Mouse (Mus musculus) kidney, postnatal 36 days (tissue): Measurements from ENCODE around the gene Zc3h7b.

Experiments
- DNase-seq, 2 experiments: peaks; one replicate each; pipeline ENCODE4 v3.0.0; 2021 to 2022; ENCODE audit warnings: mixed read lengths in 2 of 2

The Zc3h7b gene

DNA sequence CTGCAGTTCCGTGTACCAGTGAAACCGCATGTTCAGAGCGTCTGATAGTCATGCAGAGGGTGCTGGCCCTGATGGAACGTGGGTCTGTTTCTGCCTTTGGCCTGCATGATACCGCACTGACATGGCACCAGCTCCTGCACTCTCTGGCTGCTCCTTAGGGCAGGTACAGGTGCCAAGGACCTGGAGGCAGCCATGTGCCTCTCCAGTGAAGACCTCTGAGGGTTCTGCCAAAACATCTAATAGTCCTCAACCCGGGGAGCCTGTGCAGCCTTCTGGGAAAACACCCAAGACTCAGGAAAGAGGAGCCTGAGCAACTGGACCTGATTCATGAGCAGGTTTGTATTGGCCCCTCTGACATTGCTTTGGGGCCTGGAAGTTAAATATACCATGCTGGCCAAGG lies 53.0 kb downstream of the Zc3h7b start:
- peak in 1 of 2 experiments; percentile 51 for DNase-seq

- DNase-seq, result peak; percentile 57 to 67
Measured at GRCm38 (mm10) chr15:81798421-81798820, 53.6 kb downstream of the Zc3h7b start.

DNA sequence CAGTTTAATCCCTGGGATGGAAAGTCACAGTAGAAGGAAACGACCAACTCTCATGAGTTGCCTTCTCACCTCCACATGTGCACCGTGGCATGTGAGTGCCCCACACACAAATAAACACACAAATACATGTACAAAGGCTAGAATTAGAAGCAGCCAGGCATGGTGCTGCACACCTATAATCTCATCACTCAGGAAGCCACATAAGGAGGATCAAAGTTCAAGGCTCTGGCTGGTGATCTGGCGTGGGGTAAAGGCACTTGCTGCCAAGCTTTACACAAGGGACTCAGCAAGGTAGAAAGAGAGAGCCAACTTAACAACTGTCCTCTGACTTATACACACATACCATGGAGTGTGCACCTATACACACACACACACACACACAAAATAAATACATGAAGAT lies 55.5 kb downstream of the Zc3h7b start:
- peak; percentile 49 to 60 for DNase-seq

DNA sequence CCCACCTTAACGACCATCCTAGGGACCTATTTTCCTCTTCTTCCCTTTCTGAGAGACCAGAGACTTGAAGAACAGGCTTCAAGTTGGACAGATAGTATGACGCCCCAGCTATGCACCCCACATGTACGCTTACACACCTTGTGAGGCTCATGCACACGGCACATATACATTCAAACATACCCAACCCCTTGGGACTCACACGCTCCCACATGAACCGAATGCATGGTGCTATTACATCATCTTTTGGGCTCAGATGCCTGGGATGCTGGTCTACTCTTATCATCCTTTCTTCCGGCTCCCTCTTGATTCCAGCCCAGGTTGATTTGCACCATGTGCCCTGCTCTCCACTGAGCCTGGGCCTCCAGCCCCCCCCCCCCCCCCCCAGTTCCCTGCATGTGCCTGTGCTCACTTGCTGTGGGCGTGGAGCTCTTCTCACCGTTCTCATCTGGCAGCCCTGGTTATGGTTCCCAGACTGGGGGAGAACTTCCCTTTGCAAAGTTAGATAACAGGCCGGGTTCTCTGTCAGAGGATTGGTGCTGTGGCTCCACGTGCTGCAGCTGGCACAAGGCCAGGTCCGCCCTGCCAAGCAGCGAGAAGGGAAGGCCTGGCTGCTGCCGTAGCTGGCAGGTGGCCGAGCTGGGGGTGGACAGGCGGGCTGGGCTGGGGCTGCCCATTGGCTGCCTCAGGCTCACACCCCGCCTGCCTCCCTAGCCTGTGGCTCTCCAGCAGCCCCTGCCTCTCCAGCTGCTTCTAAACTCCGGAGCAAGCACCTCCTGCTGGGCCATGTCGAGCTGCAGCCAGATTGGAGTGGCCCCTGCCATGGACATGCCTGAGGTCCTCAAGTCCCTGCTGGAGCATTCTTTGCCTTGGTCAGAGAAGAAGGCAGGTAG lies 57.4 kb downstream of the Zc3h7b start, which contains the start of gene Tef:
Tef (plus strand) TSS at position 421 of the 890 bp plus-strand sequence.
- peak; percentile 100 for DNase-seq

DNA sequence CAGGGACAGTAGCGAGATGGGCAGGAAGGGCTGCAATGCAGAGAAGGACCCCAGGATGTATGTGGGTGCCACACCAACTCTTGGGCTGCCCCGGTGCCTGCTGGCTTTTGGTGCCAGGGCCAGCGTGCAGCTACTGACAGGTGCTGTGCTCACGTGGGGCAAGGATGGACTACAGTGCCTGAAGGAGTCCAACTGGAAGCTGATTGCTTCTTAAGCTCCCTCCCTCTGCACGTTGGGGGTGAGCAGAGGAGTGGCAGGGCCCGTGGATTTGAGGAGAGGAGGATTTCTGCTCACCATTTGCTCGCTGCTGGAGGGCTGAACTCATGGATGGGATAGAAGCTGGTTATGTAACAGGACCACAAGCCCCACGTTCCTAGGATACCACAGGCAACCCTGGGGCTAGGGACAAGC lies 58.1 kb downstream of the Zc3h7b start:
- DNase-seq, result peak; percentile 76 to 81

GRCm38 (mm10) chr15:81803425-81803951 lies 58.6 kb downstream of the Zc3h7b start:
- no peak for DNase-seq

GRCm38 (mm10) chr15:81804172-81804571 lies 59.3 kb downstream of the Zc3h7b start:
- DNase-seq, result no peak

DNA sequence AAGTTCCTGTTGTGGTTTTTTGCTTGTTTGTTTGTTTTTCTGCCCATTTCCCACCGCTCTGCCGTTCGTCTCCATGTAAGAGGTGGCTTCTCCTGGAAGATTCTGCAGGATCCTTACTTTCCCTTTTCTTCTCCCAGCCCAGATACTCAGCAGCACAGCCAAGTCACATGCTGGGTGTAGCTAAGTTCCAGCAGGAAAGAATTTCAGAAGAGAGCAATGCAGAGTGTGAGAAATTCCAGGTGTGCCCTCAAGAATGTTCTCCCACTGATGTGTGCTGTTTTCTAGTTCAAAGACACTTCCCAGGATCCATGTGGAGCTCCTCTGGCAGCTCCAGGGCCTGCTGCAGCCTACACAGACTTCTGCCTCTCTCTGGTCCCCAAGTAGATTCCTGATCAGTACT lies 60.0 kb downstream of the Zc3h7b start:
- no peak for DNase-seq

DNA sequence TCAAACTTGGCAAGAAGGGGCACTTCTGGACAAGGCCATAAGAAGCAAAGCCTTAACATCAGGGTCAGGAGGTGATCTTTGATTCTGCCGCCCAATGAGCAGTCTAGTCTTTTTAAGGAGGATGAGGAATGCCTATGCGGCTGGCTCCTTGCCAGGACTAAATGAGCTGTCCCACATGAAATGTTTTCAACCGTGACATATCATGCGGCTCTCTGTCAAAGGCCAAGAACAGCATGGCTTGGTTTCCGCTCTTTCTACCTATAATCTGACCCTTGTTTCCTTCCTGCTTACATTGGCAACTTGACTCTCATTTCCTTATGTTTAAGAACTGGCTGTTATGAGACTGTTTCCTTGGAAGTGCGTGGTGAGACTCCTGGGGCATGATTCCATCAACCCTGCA lies 60.8 kb downstream of the Zc3h7b start:
- peak; percentile 76 to 79 for DNase-seq

DNA sequence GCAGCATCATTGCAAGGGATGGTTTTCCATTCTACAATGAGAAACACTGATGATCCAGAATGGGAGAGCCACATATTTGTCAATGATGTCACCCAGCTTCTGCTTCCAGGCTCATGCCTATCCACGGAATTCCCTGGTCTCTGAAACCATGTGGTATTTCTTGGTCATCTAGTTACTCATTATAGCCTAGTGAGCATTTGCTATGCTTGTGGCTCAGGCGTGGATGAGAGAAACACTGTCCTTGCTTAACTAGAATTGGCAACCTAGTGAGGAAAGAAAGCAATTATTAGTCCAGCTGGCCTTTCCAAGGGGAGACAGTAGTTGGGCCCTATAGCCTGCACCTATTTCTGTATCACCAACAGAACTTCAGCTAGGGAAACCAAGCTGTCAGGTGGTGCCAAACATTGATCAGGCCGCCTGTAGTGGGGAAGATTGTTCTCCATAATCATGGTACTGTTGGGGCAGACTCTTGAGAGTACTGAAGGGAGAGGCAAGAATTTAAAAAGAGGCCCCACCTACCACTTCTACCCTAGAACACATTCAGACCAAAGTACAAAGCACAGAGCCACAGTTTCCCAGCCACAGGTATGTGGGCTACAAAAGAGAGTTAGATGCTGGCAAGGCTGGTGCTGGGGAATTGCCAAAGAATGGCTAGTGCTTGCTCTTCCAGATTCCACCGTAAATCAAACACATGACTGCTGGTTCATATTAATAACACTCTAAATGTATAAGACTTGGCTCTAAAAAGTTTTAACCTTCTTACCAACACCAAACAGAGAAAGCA lies 62.0 kb downstream of the Zc3h7b start:
- DNase-seq, result peak; percentile 82 to 84

GRCm38 (mm10) chr15:81808799-81809198 lies 63.9 kb downstream of the Zc3h7b start:
- no peak for DNase-seq

GRCm38 (mm10) chr15:81809550-81809949 lies 64.7 kb downstream of the Zc3h7b start:
- no peak for DNase-seq

DNA sequence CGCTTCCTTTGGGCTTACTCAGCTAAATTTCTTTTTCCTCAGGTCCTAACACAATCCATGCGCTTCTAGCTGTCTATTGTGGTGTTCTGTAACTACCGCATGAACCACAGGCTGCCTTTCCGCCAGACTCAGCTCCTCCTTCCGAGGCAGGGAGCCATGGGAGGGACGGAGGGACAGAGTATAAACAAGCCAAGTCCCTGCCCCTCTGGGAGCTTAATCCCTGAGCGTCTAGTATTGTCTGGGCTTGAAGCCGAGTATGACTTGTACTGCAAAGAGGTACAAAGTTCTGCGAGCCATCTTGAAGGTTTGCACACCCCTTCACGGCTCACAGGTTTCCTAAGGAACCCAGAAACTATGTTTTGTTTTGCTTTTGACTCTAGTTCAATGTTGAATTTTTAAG lies 65.3 kb downstream of the Zc3h7b start:
- peak; percentile 94 to 98 for DNase-seq

DNA sequence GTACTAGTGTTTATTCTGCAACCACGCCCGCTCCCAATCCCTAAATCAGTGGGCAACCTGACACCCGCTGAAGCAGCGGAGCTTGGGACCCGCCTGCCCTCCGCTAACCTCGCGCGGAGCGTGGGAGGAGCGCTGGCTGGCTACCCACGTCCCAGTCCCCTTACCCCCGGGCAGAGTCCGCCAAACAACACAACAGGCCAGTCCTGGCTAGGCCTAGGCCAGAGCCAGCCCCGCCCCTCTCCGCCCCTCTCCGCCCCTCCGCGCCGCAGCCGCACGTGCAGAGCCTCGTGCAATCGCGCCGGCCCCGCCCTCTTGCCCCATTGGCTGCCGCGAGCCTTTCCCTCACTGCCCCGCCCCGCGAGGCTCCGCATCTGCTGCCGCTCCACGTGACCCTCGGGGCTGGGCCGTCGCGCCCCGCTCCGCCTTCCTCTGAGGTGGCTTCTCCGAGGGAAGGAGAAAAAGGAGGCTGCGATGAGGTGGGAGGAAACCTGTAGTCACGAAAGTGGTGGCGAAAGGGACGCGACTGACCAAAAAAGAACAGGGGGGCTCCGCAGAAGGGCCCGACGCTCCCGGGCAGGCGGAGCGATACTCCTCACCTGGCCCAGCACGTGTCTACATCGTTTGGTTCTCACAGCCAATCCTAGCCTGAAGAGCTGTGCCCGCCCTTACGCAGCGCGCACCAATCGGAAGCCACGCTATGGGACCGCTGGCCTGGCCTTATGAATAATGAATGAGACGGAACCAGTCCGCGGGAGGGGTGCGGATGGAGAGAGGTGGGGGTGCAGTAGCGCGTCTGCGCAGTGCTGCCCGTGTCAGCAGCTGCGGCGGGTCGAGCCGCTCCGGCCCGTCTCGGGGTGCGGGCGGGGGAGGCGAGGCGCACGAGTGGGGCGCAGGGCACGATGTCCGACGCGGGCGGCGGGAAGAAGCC lies 66.1 kb downstream of the Zc3h7b start:
- peak; percentile 99 for DNase-seq

DNA sequence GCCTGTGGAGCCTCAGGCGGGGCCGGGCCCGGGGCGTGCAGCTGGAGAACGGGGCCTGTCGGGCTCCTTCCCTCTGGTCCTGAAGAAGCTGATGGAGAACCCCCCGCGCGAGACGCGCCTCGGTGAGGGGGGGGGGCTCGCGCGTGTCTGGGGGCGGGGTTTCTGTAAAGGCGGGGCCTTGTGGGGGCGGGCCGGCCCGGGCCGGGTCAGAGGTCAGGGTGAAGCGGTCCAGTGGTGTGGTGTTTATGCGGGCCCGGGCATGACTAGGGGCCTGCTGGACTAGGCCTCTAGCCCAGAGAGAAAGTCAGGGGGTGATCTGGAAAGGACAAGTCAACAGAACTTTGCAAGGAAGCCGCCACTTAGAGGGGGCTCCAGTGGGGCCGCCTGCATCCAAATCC lies 66.7 kb downstream of the Zc3h7b start:
- DNase-seq, result peak; percentile 78 to 87

- no peak for DNase-seq
Measured at GRCm38 (mm10) chr15:81812287-81812686, 67.4 kb downstream of the Zc3h7b start.

DNA sequence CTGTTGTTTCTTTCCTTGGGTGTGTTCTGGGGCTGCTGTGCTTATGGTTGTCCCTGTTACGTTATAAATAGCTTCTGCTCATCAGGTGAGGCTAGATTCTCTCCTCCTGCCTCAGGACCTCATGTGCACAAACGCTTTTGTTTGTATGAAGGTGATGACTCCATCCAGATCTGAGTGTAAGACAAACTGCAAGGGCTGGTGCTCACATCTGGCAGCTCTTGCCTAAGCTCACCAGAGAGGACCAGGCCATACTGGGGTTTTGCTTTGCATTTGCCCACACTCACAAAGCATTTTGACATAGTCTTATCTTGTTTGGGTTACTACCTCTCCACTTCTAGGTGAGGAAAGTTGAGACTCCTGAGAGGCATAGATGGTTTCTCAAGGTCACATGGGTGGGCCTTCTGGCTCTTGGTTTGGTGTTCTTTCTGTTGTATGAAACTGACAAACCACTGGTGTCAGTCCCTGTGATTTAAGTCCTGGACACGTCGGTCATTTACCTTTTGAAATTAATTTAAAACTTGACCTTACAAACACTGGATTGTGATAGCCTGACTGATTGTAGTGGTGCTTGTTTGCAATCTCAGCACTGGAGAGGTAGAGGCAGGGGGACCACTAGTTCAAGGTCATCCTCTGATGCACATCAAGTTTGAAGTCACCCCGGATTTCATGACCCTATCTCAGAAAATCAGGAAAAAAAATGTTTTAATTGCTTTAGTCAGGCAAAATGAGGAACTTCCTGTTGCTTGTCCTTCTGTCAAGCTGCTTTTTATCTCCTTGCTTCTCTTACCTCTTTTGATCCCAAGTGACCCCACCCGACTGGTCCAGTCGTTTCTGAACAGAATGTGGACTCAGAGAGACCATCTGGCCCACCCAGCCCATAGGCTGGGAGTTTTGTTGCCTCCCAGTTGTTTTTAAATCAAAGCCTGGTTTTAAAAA lies 68.1 kb downstream of the Zc3h7b start:
- no peak for DNase-seq

GRCm38 (mm10) chr15:81813986-81814705 lies 69.3 kb downstream of the Zc3h7b start:
- DNase-seq, result peak in 1 of 2 experiments; percentile 56

- peak in 1 of 2 experiments; percentile 54 for DNase-seq
Measured at GRCm38 (mm10) chr15:81814716-81815370, 70.0 kb downstream of the Zc3h7b start.

GRCm38 (mm10) chr15:81818404-81818803 lies 73.5 kb downstream of the Zc3h7b start:
- no peak for DNase-seq
